Mouse (Mus musculus) hindbrain, embryonic 15.5 days (tissue): ENCODE results near the gene Tas2r121. TPM values are rescaled to one million over a fixed set of nuclear protein-coding genes. Genes with fewer than 3 reads are reported as not detected.
"Not testable (repeated sequence)": the region's sequence is repeated elsewhere in the genome, so short reads cannot be mapped to it uniquely, and the experiment has no call there.

Experiments used
- ATAC-seq: fragments of 200-750 bp; cut with Nextera tagmentation; 2 replicates; pipeline ENCODE4 v1.8.0; 2017; ENCODE audit warnings: low read depth, moderate number of reproducible peaks, moderate TSS enrichment; ENCODE audit not compliant: low FRiP score
- H3K27ac ChIP-seq: fragments of 300-500 bp; sonication (generic); replicated peaks from 2 replicates; pipeline ENCODE4 v1.5.1; 2015; ENCODE audit warnings: mild to moderate bottlenecking, inconsistent platforms
- H3K27me3 ChIP-seq: fragments of 300-500 bp; sonication (generic); 2 replicates; pipeline ENCODE4 v1.6.1; 2015; ENCODE audit warnings: control low read depth, inconsistent platforms
- H3K36me3 ChIP-seq: fragments of 300-500 bp; sonication (generic); 2 replicates; pipeline ENCODE4 v1.6.1; 2015; ENCODE audit warnings: control low read depth, inconsistent platforms
- H3K4me1 ChIP-seq: fragments of 300-500 bp; sonication (generic); replicated peaks from 2 replicates; pipeline ENCODE4 v1.6.1; 2015; ENCODE audit warnings: control low read depth, inconsistent platforms
- H3K4me2 ChIP-seq: fragments of 300-500 bp; sonication (generic); 2 replicates; pipeline ENCODE4 v1.6.1; 2015; ENCODE audit warnings: moderate library complexity, mild to moderate bottlenecking, inconsistent platforms
- H3K4me3 ChIP-seq: fragments of 300-500 bp; sonication (generic); 2 replicates; pipeline ENCODE4 v1.5.1; 2015; ENCODE audit warnings: mild to moderate bottlenecking, inconsistent platforms
- H3K9ac ChIP-seq: fragments of 300-500 bp; sonication (generic); 2 replicates; pipeline ENCODE4 v1.6.1; 2015; ENCODE audit warnings: inconsistent platforms
- H3K9me3 ChIP-seq: fragments of 300-500 bp; sonication (generic); 2 replicates; pipeline ENCODE4 v1.6.1; 2016; ENCODE audit warnings: control low read depth, inconsistent platforms
- WGBS: fragments of 180-500 bp; shearing (Covaris S2); methylation state at CpG from one replicate; pipeline ENCODE4 v1.1.7; 2015; 5-methylcytosine and 5-hydroxymethylcytosine counted together
- polyA plus RNA-seq: library from polyadenylated mRNA; unstranded; fragments of >200 nt; fragmentation: Nextera tagmentation; extraction: Ambion mirVana; gene quantifications from 2 replicates; pipeline ENCODE4 v1.2.1, GENCODE M21; 2015

Tas2r121 gene
- not detected in 2 replicates for polyA plus RNA-seq

DNA sequence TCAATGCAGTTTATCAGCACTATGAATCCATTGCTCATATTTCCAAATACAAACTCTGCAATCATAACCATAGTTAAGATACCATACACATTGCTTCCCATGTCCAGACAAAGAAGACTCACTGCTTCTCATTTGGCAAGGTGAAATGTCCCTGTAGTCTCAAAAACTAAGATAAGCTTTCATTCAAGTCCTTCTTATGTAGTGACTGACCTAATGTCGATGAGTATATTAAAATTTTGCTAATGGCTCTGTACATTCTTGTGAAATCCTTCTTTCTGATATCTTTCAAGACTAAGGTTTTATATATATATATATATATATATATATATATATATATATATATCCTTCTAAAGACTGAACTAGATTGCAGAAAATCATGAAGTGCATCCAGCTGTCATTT lies at the start of gene Tas2r121:
TSS of gene Tas2r121 (minus strand) at position 101 of the 400 bp plus-strand sequence.
- WGBS = 92% methylated on average over 1 of the region's 1 CpGs
- Histone ChIP-seq H3K4me2 (no peak within 1 kb of the TSS), H3K9me3 (no peaks in the 10 kb centered on the region), H3K9ac (no peak within 1 kb of the TSS), H3K4me1 (no peaks in the 10 kb centered on the region), H3K27ac (no peak within 1 kb of the TSS), H3K27me3 (no peaks in the 10 kb centered on the region), H3K36me3 (no peaks in the 10 kb centered on the region), H3K4me3 (no peak within 1 kb of the TSS)
- no peak for ATAC-seq

- Histone ChIP-seq H3K9ac (no peak overlapping the region), H3K27ac (no peak overlapping the region), H3K36me3 (no peaks in the 10 kb centered on the region), H3K4me2 (no peak overlapping the region), H3K4me3 (no peak overlapping the region), H3K4me1 (no peaks in the 10 kb centered on the region), H3K27me3 (no peaks in the 10 kb centered on the region), H3K9me3 (no peaks in the 10 kb centered on the region)
- ATAC-seq = no peak
- WGBS = 89% methylated on average over 2 of the region's 2 CpGs
Measured at GRCm38 (mm10) chr6:132750206-132750605, 49.4 kb upstream of the Tas2r121 start.

DNA sequence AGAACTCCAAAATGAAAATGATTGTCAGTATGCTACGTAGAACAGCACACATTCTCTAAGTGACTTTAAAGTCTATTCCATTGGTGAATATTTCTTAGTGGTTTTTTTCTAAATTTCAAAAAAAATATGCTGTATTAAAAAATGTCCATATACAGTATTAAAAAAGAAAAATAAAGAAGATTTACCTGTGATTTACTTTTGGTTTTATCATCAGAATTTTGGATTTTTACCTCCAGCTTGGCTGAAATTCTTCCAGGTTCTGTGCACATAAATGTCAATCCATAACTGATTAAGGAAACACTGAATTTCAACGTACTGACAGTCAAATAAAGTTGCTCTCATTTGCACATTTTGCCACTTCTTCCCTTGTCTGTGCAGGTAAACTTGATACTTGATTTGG lies 37.1 kb upstream of the Tas2r121 start, which contains the start of gene Tas2r115:
TSS of gene Tas2r115 (minus strand) at position 101 of the 400 bp plus-strand sequence.
- no peak for ATAC-seq
- Histone ChIP-seq H3K27me3 (no peaks in the 10 kb centered on the region), H3K36me3 (no peaks in the 10 kb centered on the region), H3K4me2 (no peak within 1 kb of the TSS), H3K27ac (no peak within 1 kb of the TSS), H3K9ac (no peak within 1 kb of the TSS), H3K9me3 (no peaks in the 10 kb centered on the region), H3K4me3 (no peak within 1 kb of the TSS), H3K4me1 (no peaks in the 10 kb centered on the region)
- 77% methylated on average over 2 of the region's 2 CpGs for WGBS

- no peak within 1 kb of the TSS for H3K4me3 ChIP-seq
- H3K9me3 ChIP-seq = no peaks in the 10 kb centered on the region
- no peaks in the 10 kb centered on the region for H3K36me3 ChIP-seq
- no peaks in the 10 kb centered on the region for H3K27me3 ChIP-seq
- no peak for ATAC-seq
- H3K4me1 ChIP-seq = no peaks in the 10 kb centered on the region
- H3K4me2 ChIP-seq = no peak within 1 kb of the TSS
- H3K27ac ChIP-seq = no peak within 1 kb of the TSS
- H3K9ac ChIP-seq = no peak within 1 kb of the TSS
- WGBS = 87% methylated on average over 3 of the region's 3 CpGs
Measured at GRCm38 (mm10) chr6:132711828-132712227, 11.0 kb upstream of the Tas2r121 start, which contains the start of gene Tas2r122. Gene Tas2r122, minus strand, starts transcription at chr6:132711928.

- not testable (repeated sequence) for H3K4me3 ChIP-seq, H3K9ac ChIP-seq, H3K4me2 ChIP-seq, H3K9me3 ChIP-seq, H3K36me3 ChIP-seq, H3K27me3 ChIP-seq, ATAC-seq, H3K27ac ChIP-seq, H3K4me1 ChIP-seq
- 86% methylated on average over 7 of the region's 7 CpGs for WGBS
Measured at GRCm38 (mm10) chr6:132691596-132691995, 9.2 kb downstream of the Tas2r121 start.

DNA sequence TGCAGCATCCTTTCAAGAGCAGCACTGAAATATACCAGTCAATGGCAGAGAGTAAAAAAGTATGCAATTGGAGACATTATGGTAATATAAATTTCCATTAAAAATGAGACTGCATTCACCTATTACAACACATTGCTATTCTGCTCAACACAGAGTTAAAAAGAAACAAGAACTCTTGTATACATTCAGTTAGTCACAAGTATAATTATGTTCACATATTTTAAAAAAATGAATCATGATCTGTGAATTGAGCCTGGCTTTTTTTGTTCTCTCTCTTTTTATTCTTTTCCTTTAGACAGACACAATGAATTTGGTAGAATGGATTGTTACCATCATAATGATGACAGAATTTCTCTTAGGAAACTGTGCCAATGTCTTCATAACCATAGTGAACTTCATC lies 44.2 kb downstream of the Tas2r121 start, which contains the start of gene Tas2r120:
TSS of gene Tas2r120 (plus strand) at position 301 of the 400 bp plus-strand sequence.
- H3K9ac ChIP-seq = no peak within 1 kb of the TSS
- no peak within 1 kb of the TSS for H3K4me3 ChIP-seq
- H3K27ac ChIP-seq = no peak within 1 kb of the TSS
- H3K4me2 ChIP-seq = no peak within 1 kb of the TSS
- no peak for ATAC-seq
- H3K4me1 ChIP-seq = no peaks in the 10 kb centered on the region
- no peaks in the 10 kb centered on the region for H3K36me3 ChIP-seq
- H3K27me3 ChIP-seq = no peaks in the 10 kb centered on the region
- H3K9me3 ChIP-seq = no peaks in the 10 kb centered on the region

GRCm38 (mm10) chr6:132651426-132651825 lies 49.4 kb downstream of the Tas2r121 start, which contains the start of gene A630073D07Rik:
Gene A630073D07Rik, minus strand, starts transcription at chr6:132651526.
- Histone ChIP-seq H3K27me3 (no peaks in the 10 kb centered on the region), H3K9ac (no peak within 1 kb of the TSS), H3K36me3 (no peaks in the 10 kb centered on the region), H3K4me1 (no peaks in the 10 kb centered on the region), H3K9me3 (no peaks in the 10 kb centered on the region), H3K4me2 (no peak within 1 kb of the TSS), H3K27ac (no peak within 1 kb of the TSS), H3K4me3 (no peak within 1 kb of the TSS)
- 88% methylated on average over 1 of the region's 1 CpGs for WGBS
- no peak for ATAC-seq

Other genes starting within 250 kb of the Tas2r121 start
- gene Prh1, start 131.2 kb downstream of the Tas2r121 start, polyA plus RNA-seq = not detected in 2 replicates
- not detected in 2 replicates for gene Prp2, start 105.1 kb downstream of the Tas2r121 start, polyA plus RNA-seq
- not detected in 2 replicates for gene A630073D07Rik, start 49.5 kb downstream of the Tas2r121 start, polyA plus RNA-seq
- gene Tas2r120, start 44.1 kb downstream of the Tas2r121 start, polyA plus RNA-seq = not detected in 2 replicates
- gene Tas2r122, start 10.9 kb upstream of the Tas2r121 start, polyA plus RNA-seq = not detected in 2 replicates
- not detected in 2 replicates for gene Tas2r115, start 37.0 kb upstream of the Tas2r121 start, polyA plus RNA-seq
- not detected in 2 replicates for gene Tas2r124, start 53.7 kb upstream of the Tas2r121 start, polyA plus RNA-seq
- gene Tas2r102, start 61.1 kb upstream of the Tas2r121 start, polyA plus RNA-seq = not detected in 2 replicates
- gene Tas2r136, start 77.2 kb upstream of the Tas2r121 start, polyA plus RNA-seq = not detected in 2 replicates
- gene Tas2r117, start 101.8 kb upstream of the Tas2r121 start, polyA plus RNA-seq = not detected in 2 replicates
- gene Tas2r123, start 146.1 kb upstream of the Tas2r121 start, polyA plus RNA-seq = not detected in 2 replicates
- not detected in 2 replicates for gene Tas2r116, start 154.4 kb upstream of the Tas2r121 start, polyA plus RNA-seq
- not detected in 2 replicates for gene Tas2r110, start 167.0 kb upstream of the Tas2r121 start, polyA plus RNA-seq
- gene Tas2r113, start 192.0 kb upstream of the Tas2r121 start, polyA plus RNA-seq = not detected in 2 replicates
- gene Tas2r125, start 208.6 kb upstream of the Tas2r121 start, polyA plus RNA-seq = not detected in 2 replicates